Mouse (Mus musculus) hindbrain, embryonic 15.5 days (tissue): ENCODE data around the gene Gm20388. TPM values are rescaled to one million over a fixed set of nuclear protein-coding genes. Genes with fewer than 3 reads are reported as not detected.
"Not testable (repeated sequence)": the region's sequence is repeated elsewhere in the genome, so short reads cannot be mapped to it uniquely, and the experiment has no call there.

Experiments used
- ATAC-seq: fragments of 200-750 bp; cut with Nextera tagmentation; 2 replicates; pipeline ENCODE4 v1.8.0; 2017; ENCODE audit warnings: low read depth, moderate number of reproducible peaks, moderate TSS enrichment; ENCODE audit not compliant: low FRiP score
- H3K27ac ChIP-seq: fragments of 300-500 bp; sonication (generic); replicated peaks from 2 replicates; pipeline ENCODE4 v1.5.1; 2015; ENCODE audit warnings: mild to moderate bottlenecking, inconsistent platforms
- H3K27me3 ChIP-seq: fragments of 300-500 bp; sonication (generic); 2 replicates; pipeline ENCODE4 v1.6.1; 2015; ENCODE audit warnings: control low read depth, inconsistent platforms
- H3K36me3 ChIP-seq: fragments of 300-500 bp; sonication (generic); 2 replicates; pipeline ENCODE4 v1.6.1; 2015; ENCODE audit warnings: control low read depth, inconsistent platforms
- H3K4me1 ChIP-seq: fragments of 300-500 bp; sonication (generic); replicated peaks from 2 replicates; pipeline ENCODE4 v1.6.1; 2015; ENCODE audit warnings: control low read depth, inconsistent platforms
- H3K4me2 ChIP-seq: fragments of 300-500 bp; sonication (generic); 2 replicates; pipeline ENCODE4 v1.6.1; 2015; ENCODE audit warnings: moderate library complexity, mild to moderate bottlenecking, inconsistent platforms
- H3K4me3 ChIP-seq: fragments of 300-500 bp; sonication (generic); 2 replicates; pipeline ENCODE4 v1.5.1; 2015; ENCODE audit warnings: mild to moderate bottlenecking, inconsistent platforms
- H3K9ac ChIP-seq: fragments of 300-500 bp; sonication (generic); 2 replicates; pipeline ENCODE4 v1.6.1; 2015; ENCODE audit warnings: inconsistent platforms
- H3K9me3 ChIP-seq: fragments of 300-500 bp; sonication (generic); 2 replicates; pipeline ENCODE4 v1.6.1; 2016; ENCODE audit warnings: control low read depth, inconsistent platforms
- WGBS: fragments of 180-500 bp; shearing (Covaris S2); methylation state at CpG from one replicate; pipeline ENCODE4 v1.1.7; 2015; 5-methylcytosine and 5-hydroxymethylcytosine counted together
- polyA plus RNA-seq: library from polyadenylated mRNA; unstranded; fragments of >200 nt; fragmentation: Nextera tagmentation; extraction: Ambion mirVana; gene quantifications from 2 replicates; pipeline ENCODE4 v1.2.1, GENCODE M21; 2015

The Gm20388 gene
- polyA plus RNA-seq, 1 experiment from 2014 or later = 5.4 TPM

- Histone ChIP-seq H3K4me2 (no peak overlapping the region), H3K4me3 (no peak overlapping the region), H3K9me3 (no peaks in the 10 kb centered on the region), H3K4me1 (peaks cover 29% of the 10 kb centered on the region), H3K9ac (no peak overlapping the region), H3K27ac (no peak overlapping the region), H3K27me3 (no peaks in the 10 kb centered on the region), H3K36me3 (peaks cover 31% of the 10 kb centered on the region)
- ATAC-seq = no peak
- 86% methylated on average over 9 of the region's 9 CpGs for WGBS
Measured at GRCm38 (mm10) chr8:121593983-121594382, 1683.3 kb downstream of the Gm20388 start.

GRCm38 (mm10) chr8:121597492-121597891 lies 1686.9 kb downstream of the Gm20388 start:
- not testable (repeated sequence) for H3K9me3 ChIP-seq, H3K27me3 ChIP-seq, H3K27ac ChIP-seq, H3K9ac ChIP-seq, H3K4me3 ChIP-seq, H3K4me2 ChIP-seq, H3K4me1 ChIP-seq, ATAC-seq
- H3K36me3 ChIP-seq = peaks cover 60% of the 10 kb centered on the region
- 88% methylated on average over 2 of the region's 2 CpGs for WGBS

- H3K9ac ChIP-seq = no peak overlapping the region
- no peak overlapping the region for H3K4me3 ChIP-seq
- ATAC-seq = no peak
- no peaks in the 10 kb centered on the region for H3K27me3 ChIP-seq
- H3K27ac ChIP-seq = no peak overlapping the region
- H3K9me3 ChIP-seq = no peaks in the 10 kb centered on the region
- H3K4me1 ChIP-seq = 0 out of 2 replicates have a peak, but pooled peaks cover 3% of the 10 kb centered on the region
- 94% methylated on average over 7 of the region's 7 CpGs for WGBS
- H3K4me2 ChIP-seq = no peak overlapping the region
- H3K36me3 ChIP-seq = peaks cover 67% of the 10 kb centered on the region
Measured at GRCm38 (mm10) chr8:121598190-121598589, 1687.5 kb downstream of the Gm20388 start.

GRCm38 (mm10) chr8:121598892-121599291 lies 1688.3 kb downstream of the Gm20388 start:
- Histone ChIP-seq H3K27me3 (no peaks in the 10 kb centered on the region), H3K4me3 (no peak overlapping the region), H3K9ac (no peak overlapping the region), H3K9me3 (no peaks in the 10 kb centered on the region), H3K27ac (no peak overlapping the region), H3K4me2 (no peak overlapping the region), H3K4me1 (no peaks in the 10 kb centered on the region), H3K36me3 (peaks cover 72% of the 10 kb centered on the region)
- ATAC-seq = 0 out of 2 replicates have a peak, but pooled peaks have one; percentile 47
- 33% methylated on average over 7 of the region's 7 CpGs for WGBS

- WGBS = 92% methylated on average over 14 of the region's 14 CpGs
Measured at GRCm38 (mm10) chr8:121599842-121600241, 1689.2 kb downstream of the Gm20388 start.

GRCm38 (mm10) chr8:121602411-121602810 lies 1691.8 kb downstream of the Gm20388 start:
- peaks cover 78% of the 10 kb centered on the region for H3K36me3 ChIP-seq
- no peak overlapping the region for H3K4me2 ChIP-seq
- no peak overlapping the region for H3K4me3 ChIP-seq
- H3K9me3 ChIP-seq = no peaks in the 10 kb centered on the region
- no peak overlapping the region for H3K9ac ChIP-seq
- H3K27me3 ChIP-seq = no peaks in the 10 kb centered on the region
- no peaks in the 10 kb centered on the region for H3K4me1 ChIP-seq
- no peak overlapping the region for H3K27ac ChIP-seq
- 95% methylated on average over 12 of the region's 12 CpGs for WGBS
- ATAC-seq = 0 out of 2 replicates have a peak, but pooled peaks have one; percentile 5

More at GRCm38 (mm10) chr8:121599842-121600241, 1689.2 kb downstream of the Gm20388 start:
- no peak overlapping the region for H3K4me2 ChIP-seq
- H3K9me3 ChIP-seq = no peaks in the 10 kb centered on the region
- no peaks in the 10 kb centered on the region for H3K27me3 ChIP-seq
- H3K4me1 ChIP-seq = no peaks in the 10 kb centered on the region
- ATAC-seq = no peak
- H3K27ac ChIP-seq = no peak overlapping the region
- H3K9ac ChIP-seq = no peak overlapping the region
- no peak overlapping the region for H3K4me3 ChIP-seq
- H3K36me3 ChIP-seq = peaks cover 76% of the 10 kb centered on the region

- WGBS = 27% methylated on average over 3 of the region's 3 CpGs
- no peaks in the 10 kb centered on the region for H3K4me1 ChIP-seq
- peak; percentile 55; the same call in 1 of the 2 replicates for ATAC-seq
- no peak overlapping the region for H3K27ac ChIP-seq
- H3K9me3 ChIP-seq = no peaks in the 10 kb centered on the region
- H3K9ac ChIP-seq = no peak overlapping the region
- H3K4me3 ChIP-seq = no peak overlapping the region
- no peaks in the 10 kb centered on the region for H3K27me3 ChIP-seq
- H3K4me2 ChIP-seq = no peak overlapping the region
- H3K36me3 ChIP-seq = peaks cover 79% of the 10 kb centered on the region
Measured at GRCm38 (mm10) chr8:121602860-121603259, 1692.2 kb downstream of the Gm20388 start.

GRCm38 (mm10) chr8:121603801-121604200 lies 1693.2 kb downstream of the Gm20388 start:
- H3K9ac ChIP-seq = no peak overlapping the region
- no peaks in the 10 kb centered on the region for H3K27me3 ChIP-seq
- H3K4me2 ChIP-seq = no peak overlapping the region
- no peaks in the 10 kb centered on the region for H3K4me1 ChIP-seq
- ATAC-seq = no peak
- peaks cover 80% of the 10 kb centered on the region for H3K36me3 ChIP-seq
- no peak overlapping the region for H3K27ac ChIP-seq
- 95% methylated on average over 12 of the region's 12 CpGs for whole genome bisulfite sequencing
- no peaks in the 10 kb centered on the region for H3K9me3 ChIP-seq
- no peak overlapping the region for H3K4me3 ChIP-seq

GRCm38 (mm10) chr8:121607661-121608060 lies 1697.0 kb downstream of the Gm20388 start:
- Histone ChIP-seq H3K9ac (no peak overlapping the region), H3K27me3 (no peaks in the 10 kb centered on the region), H3K4me2 (no peak overlapping the region), H3K36me3 (peaks cover 60% of the 10 kb centered on the region), H3K4me3 (no peak overlapping the region), H3K9me3 (no peaks in the 10 kb centered on the region), H3K4me1 (no peaks in the 10 kb centered on the region), H3K27ac (no peak overlapping the region)
- ATAC-seq = no peak
- 90% methylated on average over 5 of the region's 5 CpGs for WGBS

- H3K9me3 ChIP-seq = no peaks in the 10 kb centered on the region
- no peak for ATAC-seq
- peaks cover 6% of the 10 kb centered on the region; the same call in 1 of the 2 replicates for H3K4me1 ChIP-seq
- H3K4me2 ChIP-seq = no peak overlapping the region
- no peaks in the 10 kb centered on the region for H3K27me3 ChIP-seq
- H3K4me3 ChIP-seq = no peak overlapping the region
- 90% methylated on average over 15 of the region's 15 CpGs for WGBS
- H3K36me3 ChIP-seq = peaks cover 46% of the 10 kb centered on the region
- H3K27ac ChIP-seq = no peak overlapping the region
- no peak overlapping the region for H3K9ac ChIP-seq
Measured at GRCm38 (mm10) chr8:121609251-121609650, 1698.6 kb downstream of the Gm20388 start.

GRCm38 (mm10) chr8:121609916-121610315 lies 1699.3 kb downstream of the Gm20388 start:
- Histone ChIP-seq H3K4me3 (no peak overlapping the region), H3K27ac (no peak overlapping the region), H3K4me2 (no peak overlapping the region), H3K4me1 (peaks cover 6% of the 10 kb centered on the region; the same call in 1 of the 2 replicates), H3K9ac (no peak overlapping the region), H3K36me3 (peaks cover 39% of the 10 kb centered on the region), H3K27me3 (no peaks in the 10 kb centered on the region), H3K9me3 (no peaks in the 10 kb centered on the region)
- WGBS = 91% methylated on average over 11 of the region's 11 CpGs
- no peak for ATAC-seq

GRCm38 (mm10) chr8:121613419-121613818 lies 1702.8 kb downstream of the Gm20388 start:
- no peak overlapping the region for H3K4me3 ChIP-seq
- no peaks in the 10 kb centered on the region for H3K9me3 ChIP-seq
- no peak overlapping the region for H3K4me2 ChIP-seq
- no peak overlapping the region for H3K27ac ChIP-seq
- H3K4me1 ChIP-seq = peaks cover 10% of the 10 kb centered on the region
- H3K27me3 ChIP-seq = no peaks in the 10 kb centered on the region
- H3K36me3 ChIP-seq = peaks cover 21% of the 10 kb centered on the region
- H3K9ac ChIP-seq = no peak overlapping the region
- no peak for ATAC-seq

- Histone ChIP-seq H3K9me3 (no peaks in the 10 kb centered on the region), H3K27ac (peak overlapping the region; percentile 28), H3K4me2 (no peak overlapping the region), H3K27me3 (no peaks in the 10 kb centered on the region), H3K36me3 (peaks cover 9% of the 10 kb centered on the region), H3K4me3 (no peak overlapping the region), H3K4me1 (peaks cover 55% of the 10 kb centered on the region), H3K9ac (no peak overlapping the region)
- peak; percentile 62; the same call in 1 of the 2 replicates for ATAC-seq
- WGBS = 54% methylated on average over 7 of the region's 7 CpGs
Measured at GRCm38 (mm10) chr8:121619401-121619995, 1708.9 kb downstream of the Gm20388 start.
